Mouse (Mus musculus): ENCODE data around the gene Ubap1. TPM values are rescaled to one million over a fixed set of nuclear protein-coding genes. Genes with fewer than 3 reads are reported as not detected.
A peak's percentile ranks its signal among the peaks of the same experiment; 100 is the strongest.

Gene Ubap1
- total RNA-seq, 2 experiments from 2014 or later: 40.7 to 42.0 TPM

GRCm38 (mm10) chr4:41357154-41357553, 8.4 kb downstream of the Ubap1 start:
- DNase-seq: no peak

- DNase-seq: no peak
Measured at GRCm38 (mm10) chr4:41358669-41359068, 9.9 kb downstream of the Ubap1 start.

GRCm38 (mm10) chr4:41359358-41359757, 10.6 kb downstream of the Ubap1 start:
- no peak for DNase-seq

- DNase-seq: no peak
Measured at GRCm38 (mm10) chr4:41361059-41361458, 12.3 kb downstream of the Ubap1 start.

- DNase-seq: no peak
Measured at GRCm38 (mm10) chr4:41368198-41368597, 19.4 kb downstream of the Ubap1 start.

GRCm38 (mm10) chr4:41369702-41370437, 21.1 kb downstream of the Ubap1 start:
- DNase-seq: no peak

- DNase-seq: no peak
Measured at GRCm38 (mm10) chr4:41377567-41377966, 28.8 kb downstream of the Ubap1 start.

GRCm38 (mm10) chr4:41381213-41381950, 32.6 kb downstream of the Ubap1 start:
- DNase-seq: no peak

- DNase-seq: no peak
Measured at GRCm38 (mm10) chr4:41386412-41386975, 37.7 kb downstream of the Ubap1 start.

GRCm38 (mm10) chr4:41387755-41388469, 39.1 kb downstream of the Ubap1 start:
- no peak for DNase-seq

- no peak for DNase-seq
Measured at GRCm38 (mm10) chr4:41388616-41389015, 39.8 kb downstream of the Ubap1 start.

GRCm38 (mm10) chr4:41389240-41389639, 40.4 kb downstream of the Ubap1 start:
- DNase-seq: no peak

- DNase-seq: peak; percentile 71 to 76
Measured at GRCm38 (mm10) chr4:41390122-41390521, 41.3 kb downstream of the Ubap1 start.

- no peak for DNase-seq
Measured at GRCm38 (mm10) chr4:41391015-41391414, 42.2 kb downstream of the Ubap1 start.

- DNase-seq: no peak
Measured at GRCm38 (mm10) chr4:41394651-41395050, 45.9 kb downstream of the Ubap1 start.

- no peak for DNase-seq
Measured at GRCm38 (mm10) chr4:41398353-41398752, 49.6 kb downstream of the Ubap1 start.

GRCm38 (mm10) chr4:41399904-41400303, 51.1 kb downstream of the Ubap1 start:
- no peak for DNase-seq

- DNase-seq: no peak
Measured at GRCm38 (mm10) chr4:41401167-41401566, 52.4 kb downstream of the Ubap1 start.

GRCm38 (mm10) chr4:41401573-41401972, 52.8 kb downstream of the Ubap1 start:
- no peak for DNase-seq

GRCm38 (mm10) chr4:41406597-41406996, 57.8 kb downstream of the Ubap1 start:
- DNase-seq: no peak

GRCm38 (mm10) chr4:41407353-41407752, 58.6 kb downstream of the Ubap1 start:
- no peak for DNase-seq

- DNase-seq: no peak
Measured at GRCm38 (mm10) chr4:41409341-41409740, 60.5 kb downstream of the Ubap1 start.

GRCm38 (mm10) chr4:41416966-41417365, 68.2 kb downstream of the Ubap1 start:
- DNase-seq: no peak

All from layer of hippocampus, postnatal 36 days (tissue).